Mouse (Mus musculus): ENCODE results near the gene Timm22.

DNA sequence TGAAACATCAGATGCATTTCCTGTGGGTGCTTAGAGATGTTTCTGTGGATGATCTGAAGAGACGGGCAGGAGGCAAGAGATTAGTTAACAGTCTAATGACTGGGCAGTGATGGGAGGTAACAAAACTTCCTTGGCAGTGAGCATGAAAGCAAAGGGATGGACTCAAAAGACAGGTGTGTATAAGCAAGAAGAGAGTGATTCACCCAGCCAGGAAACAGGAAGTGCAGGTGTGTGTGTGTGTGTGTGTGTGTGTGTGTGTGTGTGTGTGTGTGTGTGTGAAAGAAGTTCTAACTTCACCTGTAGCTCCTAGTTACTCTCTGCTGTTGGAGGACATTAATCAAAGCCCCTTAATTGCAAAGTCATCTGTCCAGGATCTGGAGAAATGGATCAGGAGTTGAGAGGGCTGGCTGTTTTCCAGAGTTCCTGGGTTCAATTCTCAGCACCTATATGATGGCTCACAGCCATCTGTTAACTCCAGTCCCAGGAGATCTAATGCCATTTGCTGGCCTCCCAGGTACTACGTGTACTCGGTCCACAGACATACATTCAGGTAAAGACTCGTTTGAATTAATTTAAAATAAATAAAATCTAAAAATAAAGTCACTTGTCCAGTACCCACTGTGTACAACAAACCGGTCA, 1.0 kb upstream of the Timm22 start:
- TF ChIP-seq CTCF (IDR thresholded peaks at IDR 0.05; ENCODE audit: low read depth) (no peak), EP300 (IDR thresholded peaks at IDR 0.05; ENCODE audit: low read depth) (no peak)

Data from liver, embryonic 14.5 days (tissue).